Mouse (Mus musculus) midbrain, postnatal 0 days (tissue): ENCODE measurements at regions not wholly inside any gene's neighbourhood (a gene's known extent, or its start where the extent isn't known, plus 50 kb on each side); places are given as distances from the start of the nearest gene placed in this dataset.

ENCODE experiments used
- ATAC-seq: fragments of 200-750 bp; cut with Nextera tagmentation; 2 replicates; pipeline ENCODE4 v1.8.0; 2017; ENCODE audit warnings: moderate number of reproducible peaks, mild to moderate bottlenecking, moderate TSS enrichment, moderate library complexity; ENCODE audit not compliant: low FRiP score
- DNase-seq: peaks from one replicate; pipeline ENCODE4 v3.0.0-alpha.2; 2015; ENCODE audit warnings: low spot score
- H3K27ac ChIP-seq: fragments of 300-500 bp; sonication (generic); 2 replicates; pipeline ENCODE4 v1.5.1; 2014; ENCODE audit warnings: low read depth, mild to moderate bottlenecking, low read length, mixed read lengths
- H3K27me3 ChIP-seq: fragments of 300-500 bp; sonication (generic); 2 replicates; pipeline ENCODE4 v1.6.1; 2014; ENCODE audit warnings: low read length, control low read depth, mixed read lengths; ENCODE audit not compliant: insufficient read depth
- H3K36me3 ChIP-seq: fragments of 300-500 bp; sonication (generic); 2 replicates; pipeline ENCODE4 v1.6.1; 2014; ENCODE audit warnings: low read length, control low read depth, mixed read lengths; ENCODE audit not compliant: insufficient read depth
- H3K4me1 ChIP-seq: fragments of 300-500 bp; sonication (generic); 2 replicates; pipeline ENCODE4 v1.6.1; 2014; ENCODE audit warnings: mild to moderate bottlenecking, control low read depth, antibody characterized with exemption, low read length, mixed read lengths; ENCODE audit not compliant: insufficient read depth
- H3K4me2 ChIP-seq: fragments of 300-500 bp; sonication (generic); 2 replicates; pipeline ENCODE4 v1.6.1; 2014; ENCODE audit warnings: low read depth, mild to moderate bottlenecking, low read length, mixed read lengths; ENCODE audit not compliant: poor library complexity, severe bottlenecking
- H3K4me3 ChIP-seq: fragments of 300-500 bp; sonication (generic); 2 replicates; pipeline ENCODE4 v1.5.1; 2014; ENCODE audit warnings: low read depth, mild to moderate bottlenecking, low read length, moderate library complexity
- H3K9ac ChIP-seq: fragments of 300-500 bp; sonication (generic); replicated peaks from 2 replicates; pipeline ENCODE4 v1.6.1; 2014; ENCODE audit warnings: mild to moderate bottlenecking, low read length, moderate library complexity, mixed read lengths; ENCODE audit not compliant: poor library complexity, severe bottlenecking
- H3K9me3 ChIP-seq: fragments of 300-500 bp; sonication (generic); 2 replicates; pipeline ENCODE4 v1.6.1; 2016; ENCODE audit warnings: low read length, control low read depth
- CTCF ChIP-seq: IDR thresholded peaks from 2 replicates; pipeline ENCODE4 v1.5.1; 2016; ENCODE audit warnings: antibody characterized with exemption, mild to moderate bottlenecking
- WGBS: fragments of 180-500 bp; shearing (Covaris S2); extraction: QIAGEN DNeasy Blood & Tissue Kit; methylation state at CpG from one replicate; pipeline ENCODE4 v1.1.7; 2014; 5-methylcytosine and 5-hydroxymethylcytosine counted together

DNA sequence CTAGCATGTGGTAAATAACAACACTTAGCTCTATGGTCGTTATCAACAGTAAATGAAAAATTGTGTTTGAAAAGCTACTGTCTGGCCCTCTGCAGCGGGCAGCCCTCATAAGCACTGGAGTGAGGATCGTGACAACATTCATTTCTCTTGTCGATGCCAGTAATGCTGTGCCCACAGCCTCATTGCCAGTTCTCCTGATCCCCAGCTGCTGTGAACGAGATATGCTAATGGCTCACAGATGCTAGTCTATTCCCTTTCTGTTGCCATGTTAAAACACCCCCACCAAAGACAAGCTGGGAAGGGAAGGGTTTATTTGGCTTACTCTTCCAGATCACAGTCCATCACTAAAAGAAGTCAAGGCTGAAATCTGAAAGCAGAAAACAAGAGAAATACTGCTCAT, 148.0 kb downstream of the Tle3 start:
- H3K36me3 ChIP-seq, result no peaks in the 10 kb centered on the region
- H3K9me3 ChIP-seq, result no peaks in the 10 kb centered on the region; the same call in 1 of the 2 replicates
- H3K9ac ChIP-seq, result no peak overlapping the region
- no peak overlapping the region for H3K4me2 ChIP-seq
- H3K27me3 ChIP-seq, result no peaks in the 10 kb centered on the region
- no peaks in the 10 kb centered on the region for H3K4me1 ChIP-seq
- no peak overlapping the region for H3K4me3 ChIP-seq
- 85% methylated on average over 5 of the region's 5 CpGs for WGBS
- H3K27ac ChIP-seq, result no peak overlapping the region
- no peak for DNase-seq
- TF ChIP-seq CTCF, result no peak
- no peak for ATAC-seq

DNA sequence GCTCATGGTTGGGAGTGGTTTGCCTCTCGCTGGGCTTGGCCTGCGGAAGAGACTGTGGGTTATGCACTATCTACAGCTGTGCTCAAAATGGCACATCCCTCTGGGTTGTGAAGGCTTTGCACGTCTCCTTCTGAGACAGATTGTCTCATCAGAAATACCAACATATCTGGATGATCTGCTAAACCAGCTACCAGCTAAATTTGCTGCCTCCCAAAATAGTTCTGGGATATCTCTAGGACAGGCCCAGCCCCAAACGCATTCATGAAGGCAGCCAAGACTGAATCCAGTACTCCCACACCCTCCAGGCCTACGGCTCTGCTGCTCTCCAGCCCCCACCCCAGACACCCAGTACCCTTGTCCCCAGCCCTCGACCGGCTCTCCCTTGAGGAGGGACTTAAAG, 145.7 kb downstream of the Tle3 start:
- Histone ChIP-seq H3K36me3 (no peaks in the 10 kb centered on the region), H3K27me3 (no peaks in the 10 kb centered on the region), H3K9me3 (no peaks in the 10 kb centered on the region; the same call in 1 of the 2 replicates), H3K4me3 (no peak overlapping the region), H3K9ac (no peak overlapping the region), H3K4me1 (no peaks in the 10 kb centered on the region), H3K4me2 (no peak overlapping the region), H3K27ac (no peak overlapping the region)
- no peak for TF ChIP-seq CTCF
- DNase-seq, result no peak
- 92% methylated on average over 7 of the region's 7 CpGs for WGBS
- no peak for ATAC-seq

DNA sequence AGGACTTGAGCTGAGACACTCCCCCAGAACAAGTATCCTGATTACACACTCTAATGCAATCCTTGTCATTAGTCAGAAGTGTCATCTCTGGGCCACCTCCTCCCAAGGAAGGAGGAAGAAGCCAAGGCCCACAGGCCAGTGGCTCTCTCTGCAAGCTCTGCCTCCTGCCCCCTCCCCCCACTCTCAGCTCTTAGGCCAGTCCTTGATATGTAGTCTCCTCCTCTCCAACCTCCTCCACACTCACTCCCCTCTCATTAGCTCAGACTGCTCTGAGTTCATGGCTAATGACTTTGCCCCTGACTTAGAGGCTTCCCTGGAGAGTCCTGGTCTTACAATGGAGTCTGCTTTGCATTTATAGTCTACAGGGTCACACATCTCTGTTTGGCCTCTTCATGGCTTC, 139.3 kb downstream of the Tle3 start:
- H3K9ac ChIP-seq, result no peak overlapping the region
- H3K4me3 ChIP-seq, result no peak overlapping the region
- H3K27ac ChIP-seq, result no peak overlapping the region
- TF ChIP-seq CTCF, result no peak
- no peak for ATAC-seq
- no peaks in the 10 kb centered on the region for H3K9me3 ChIP-seq
- no peaks in the 10 kb centered on the region for H3K36me3 ChIP-seq
- no peak for DNase-seq
- no peak overlapping the region for H3K4me2 ChIP-seq
- H3K27me3 ChIP-seq, result no peaks in the 10 kb centered on the region
- peaks cover 6% of the 10 kb centered on the region; the same call in 1 of the 2 replicates for H3K4me1 ChIP-seq

DNA sequence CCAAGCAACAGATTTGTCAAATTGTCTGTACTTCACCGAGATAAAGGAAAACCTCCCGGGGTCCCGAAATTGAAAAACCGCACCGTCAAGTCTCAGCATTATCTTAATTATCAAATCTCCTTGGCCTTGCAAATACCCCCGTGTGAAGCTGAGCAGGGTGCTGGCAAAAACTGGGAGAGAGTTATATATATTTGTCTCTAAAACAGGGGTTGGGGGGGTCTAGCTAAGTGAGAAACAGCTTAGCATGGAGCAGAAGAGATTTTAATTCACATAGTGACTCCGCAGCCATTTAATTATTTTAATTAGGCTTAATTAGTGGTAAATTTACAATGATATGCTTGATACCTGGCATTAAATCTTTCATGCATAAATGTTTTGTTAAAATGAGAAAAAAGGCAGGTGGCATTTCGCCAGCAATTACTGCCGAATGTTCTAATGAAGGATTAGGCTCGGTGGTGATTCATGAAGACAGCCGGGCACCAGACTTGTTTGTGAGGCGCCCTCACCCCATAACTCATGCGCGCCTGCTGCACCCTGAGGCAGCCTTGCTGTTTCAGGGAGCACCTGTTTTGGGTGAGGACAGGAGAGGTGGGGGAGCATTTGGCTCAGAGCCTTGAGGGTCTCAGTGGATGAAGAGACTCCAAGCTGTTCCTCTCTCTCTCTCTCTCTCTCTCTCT, 138.2 kb downstream of the Tle3 start:
- H3K36me3 ChIP-seq, result no peaks in the 10 kb centered on the region
- H3K4me3 ChIP-seq, result no peak overlapping the region
- no peak overlapping the region for H3K4me2 ChIP-seq
- H3K27ac ChIP-seq, result no peak overlapping the region
- H3K9me3 ChIP-seq, result no peaks in the 10 kb centered on the region
- peaks cover 6% of the 10 kb centered on the region; the same call in 1 of the 2 replicates for H3K4me1 ChIP-seq
- ATAC-seq, result no peak
- WGBS, result 17% methylated on average over 14 of the region's 14 CpGs
- DNase-seq, result peak; percentile 65
- no peaks in the 10 kb centered on the region; the same call in 1 of the 2 replicates for H3K27me3 ChIP-seq
- H3K9ac ChIP-seq, result no peak overlapping the region
- TF ChIP-seq CTCF, result no peak

DNA sequence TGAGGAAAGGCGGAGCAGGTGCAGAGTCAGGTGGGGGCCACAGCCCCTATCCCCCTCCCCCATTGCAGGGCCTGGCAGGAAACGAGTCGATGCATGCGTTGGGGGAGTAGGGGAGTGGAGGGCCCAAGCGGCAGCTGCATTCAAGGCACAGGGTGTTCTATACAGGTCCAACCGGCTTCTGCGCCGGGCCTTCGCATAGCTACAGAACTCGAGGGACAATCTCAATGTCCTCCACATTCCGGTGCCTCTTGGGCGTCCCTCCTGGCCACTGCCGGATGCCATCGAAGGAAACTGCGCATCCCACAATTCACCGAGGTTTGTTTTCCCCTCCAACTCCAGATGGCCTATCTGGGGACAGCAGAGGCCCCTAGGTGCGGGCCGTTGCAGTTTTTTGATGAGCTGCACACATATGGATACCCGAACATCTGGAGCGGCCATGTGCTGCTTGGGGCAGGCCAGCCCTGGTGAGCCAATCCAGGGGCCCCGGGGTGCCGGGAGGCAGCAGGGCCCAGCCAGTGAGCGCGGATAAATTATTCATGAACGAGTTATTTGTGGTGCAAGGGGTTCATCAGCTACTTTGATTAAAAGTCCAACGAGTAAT, 137.5 kb downstream of the Tle3 start:
- TF ChIP-seq CTCF, result peak; percentile 43
- Histone ChIP-seq H3K4me3 (no peak overlapping the region), H3K4me1 (peaks cover 6% of the 10 kb centered on the region; the same call in 1 of the 2 replicates), H3K27me3 (no peaks in the 10 kb centered on the region; the same call in 1 of the 2 replicates), H3K36me3 (no peaks in the 10 kb centered on the region), H3K4me2 (0 out of 2 replicates have a peak overlapping the region, but pooled peaks have one; percentile 22), H3K9ac (no peak overlapping the region), H3K27ac (no peak overlapping the region), H3K9me3 (no peaks in the 10 kb centered on the region)
- WGBS, result 16% methylated on average over 26 of the region's 26 CpGs
- ATAC-seq (no peak), DNase-seq (peak; percentile 43)

DNA sequence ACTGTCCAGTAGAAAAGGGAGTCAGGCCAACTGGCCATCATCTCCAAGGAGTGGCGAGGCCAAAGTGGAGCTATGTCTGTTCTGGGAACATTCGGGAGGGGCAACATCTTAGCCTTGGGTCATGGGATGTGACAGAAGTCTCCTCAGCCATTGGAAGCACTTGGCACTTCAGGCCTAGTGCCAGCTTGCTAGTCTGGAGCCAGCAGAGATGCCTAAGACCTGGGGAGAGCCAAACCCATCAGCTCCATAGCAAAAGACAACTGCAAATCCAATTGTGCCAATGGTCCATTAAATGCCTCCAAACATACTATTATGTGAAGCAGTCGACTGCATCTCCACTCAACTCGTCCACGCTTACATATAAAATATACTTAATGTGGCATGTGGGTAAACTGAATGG, 136.9 kb downstream of the Tle3 start:
- peaks cover 6% of the 10 kb centered on the region; the same call in 1 of the 2 replicates for H3K4me1 ChIP-seq
- H3K4me3 ChIP-seq, result no peak overlapping the region
- H3K9me3 ChIP-seq, result no peaks in the 10 kb centered on the region
- no peaks in the 10 kb centered on the region; the same call in 1 of the 2 replicates for H3K27me3 ChIP-seq
- no peak for TF ChIP-seq CTCF
- DNase-seq (peak; percentile 24), ATAC-seq (no peak)
- no peak overlapping the region for H3K9ac ChIP-seq
- H3K4me2 ChIP-seq, result no peak overlapping the region
- no peaks in the 10 kb centered on the region for H3K36me3 ChIP-seq
- H3K27ac ChIP-seq, result no peak overlapping the region
- WGBS, result 73% methylated on average over 5 of the region's 5 CpGs
